Mouse (Mus musculus): ENCODE measurements around the gene Gm7534. TPM values are rescaled to one million over a fixed set of nuclear protein-coding genes. Genes with fewer than 3 reads are reported as not detected.
"Not testable (repeated sequence)": the region's sequence is repeated elsewhere in the genome, so short reads cannot be mapped to it uniquely, and the experiment has no call there.

The Gm7534 gene
- polyA plus RNA-seq, 1 experiment, result not detected

DNA sequence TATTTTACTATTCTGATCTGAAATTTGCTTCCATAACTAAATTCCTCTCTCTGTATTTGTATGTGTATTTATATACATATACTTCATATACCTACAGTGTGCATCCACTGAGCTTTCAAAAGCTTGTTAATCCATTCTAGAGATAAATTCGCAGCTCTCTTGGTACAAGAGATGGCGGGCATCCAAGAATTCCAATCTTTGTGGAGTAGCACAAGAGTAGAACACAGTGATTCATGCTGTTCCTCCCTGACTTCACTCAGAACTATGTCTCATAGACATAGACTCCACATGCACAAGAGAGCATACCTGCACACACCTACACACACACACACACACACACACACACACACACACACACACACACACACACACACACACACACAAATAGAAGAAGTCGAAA is 30.4 kb downstream of the Gm7534 start:
- DNase-seq, result no peak
- TF ChIP-seq POLR2A (IDR thresholded peaks at IDR 0.05; ENCODE audit: borderline replicate concordance, extremely low read depth, low read depth, low read length), result no peak
- TF ChIP-seq CTCF (IDR thresholded peaks at IDR 0.05; ENCODE audit: insufficient read depth, low read length), result no peak
- no peaks in the 10 kb centered on the region for H3K4me1 ChIP-seq (ENCODE audit: control insufficient read depth, insufficient read depth, low read length)
- no peak overlapping the region for H3K4me3 ChIP-seq (replicated peaks; ENCODE audit: extremely low read depth, low read depth, low read length)
- WGBS, result 65% methylated on average over 3 of the region's 3 CpGs

DNA sequence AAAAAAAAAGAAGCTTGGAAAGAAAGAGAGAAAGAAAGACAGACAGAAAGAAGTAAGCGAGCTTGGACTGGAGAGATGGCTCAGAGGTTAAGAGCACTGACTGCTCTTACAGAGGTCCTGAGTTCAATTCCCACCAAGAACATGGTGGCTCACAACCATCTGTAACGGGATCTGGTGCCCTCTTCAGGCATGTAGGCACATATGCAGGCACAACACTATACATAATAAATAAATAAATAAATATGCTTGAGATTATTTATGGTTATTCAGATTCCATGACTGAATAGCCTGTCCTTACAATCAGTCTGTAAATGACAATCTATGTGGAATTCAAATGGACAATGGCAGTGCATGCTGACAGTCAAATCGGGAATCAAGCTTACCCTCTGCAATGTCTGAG is 35.9 kb downstream of the Gm7534 start:
- WGBS, result 94% methylated on average over 3 of the region's 3 CpGs
- DNase-seq, result no peak
- Histone ChIP-seq H3K4me3 (replicated peaks; ENCODE audit: extremely low read depth, low read depth, low read length) (no peak overlapping the region), H3K4me1 (ENCODE audit: control insufficient read depth, insufficient read depth, low read length) (no peaks in the 10 kb centered on the region; the same call in 1 of the 2 replicates)
- TF ChIP-seq CTCF (IDR thresholded peaks at IDR 0.05; ENCODE audit: insufficient read depth, low read length) (no peak), POLR2A (IDR thresholded peaks at IDR 0.05; ENCODE audit: borderline replicate concordance, extremely low read depth, low read depth, low read length) (no peak)

DNA sequence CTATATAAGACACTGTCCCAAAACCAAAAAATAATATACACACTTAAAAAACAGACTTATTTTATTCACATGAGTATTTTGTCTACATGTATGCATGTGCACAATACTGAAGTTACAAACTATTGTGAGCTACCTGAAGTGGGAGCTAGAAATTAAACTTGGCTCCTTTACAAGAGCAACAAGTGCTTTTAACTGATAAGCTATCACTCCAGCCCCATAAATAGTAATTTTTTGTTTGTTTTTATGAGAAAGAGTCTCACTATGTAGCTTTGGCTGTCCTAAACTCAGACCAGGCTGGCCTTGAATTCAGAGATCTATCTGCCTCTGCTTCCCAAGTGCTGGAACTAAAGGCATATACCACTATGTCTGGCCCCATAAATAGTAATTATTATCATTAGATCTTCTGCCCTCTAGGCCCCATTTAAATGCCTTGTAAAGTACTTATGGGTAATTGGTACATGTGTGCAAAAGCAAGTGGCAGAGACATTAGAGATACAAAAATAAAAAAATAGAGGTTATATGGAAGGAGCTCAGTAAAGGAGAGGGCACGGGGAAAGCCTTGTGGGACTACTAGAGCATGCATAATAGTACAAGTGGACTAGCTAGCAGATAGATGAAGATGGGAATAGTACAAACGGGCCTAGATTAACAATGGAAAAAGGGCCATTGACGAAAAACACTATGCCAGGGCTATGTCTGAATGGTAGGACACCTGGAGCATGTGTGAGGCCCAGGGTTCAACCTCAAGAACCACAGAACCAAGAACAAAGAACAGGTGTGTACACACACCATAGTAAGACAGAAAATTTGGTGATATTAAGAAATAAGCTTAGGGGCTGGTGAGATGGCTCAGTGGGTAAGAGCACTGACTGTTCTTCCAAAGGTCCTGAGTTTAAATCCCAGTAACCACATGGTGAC is 37.0 kb downstream of the Gm7534 start:
- TF ChIP-seq CTCF (IDR thresholded peaks at IDR 0.05; ENCODE audit: insufficient read depth, low read length) (no peak), POLR2A (IDR thresholded peaks at IDR 0.05; ENCODE audit: borderline replicate concordance, extremely low read depth, low read depth, low read length) (no peak)
- DNase-seq, result no peak
- Histone ChIP-seq H3K4me1 (ENCODE audit: control insufficient read depth, insufficient read depth, low read length) (no peaks in the 10 kb centered on the region; the same call in 1 of the 2 replicates), H3K4me3 (replicated peaks; ENCODE audit: extremely low read depth, low read depth, low read length) (no peak overlapping the region)
- 83% methylated on average over 3 of the region's 3 CpGs for WGBS

DNA sequence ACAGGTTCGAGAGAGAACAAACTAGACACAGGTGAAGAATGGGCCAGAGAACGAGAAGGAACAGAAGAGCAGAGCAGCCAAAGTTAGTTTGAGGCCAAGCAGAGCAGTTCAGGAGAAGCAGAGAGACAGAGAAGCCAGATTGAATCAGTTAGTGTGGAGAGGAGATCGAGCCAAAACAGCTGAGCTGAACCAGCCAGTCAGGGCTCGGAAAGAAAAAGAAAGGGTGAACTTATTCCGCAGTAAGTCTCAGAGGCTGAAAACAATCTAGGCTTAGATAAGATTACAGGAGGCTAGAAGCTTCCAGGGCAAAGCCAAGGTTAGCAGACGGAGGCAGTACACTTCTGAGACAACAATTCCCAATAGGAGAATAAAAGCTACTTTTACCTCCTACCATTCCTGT is 37.8 kb downstream of the Gm7534 start:
- H3K4me3 ChIP-seq (replicated peaks; ENCODE audit: extremely low read depth, low read depth, low read length), result no peak overlapping the region
- TF ChIP-seq CTCF (IDR thresholded peaks at IDR 0.05; ENCODE audit: insufficient read depth, low read length) (no peak), POLR2A (IDR thresholded peaks at IDR 0.05; ENCODE audit: borderline replicate concordance, extremely low read depth, low read depth, low read length) (peak; percentile 5; the same call in 1 of the 2 replicates)
- WGBS, result 53% methylated on average over 6 of the region's 6 CpGs
- no peaks in the 10 kb centered on the region; the same call in 1 of the 2 replicates for H3K4me1 ChIP-seq (ENCODE audit: control insufficient read depth, insufficient read depth, low read length)
- DNase-seq, result no peak

DNA sequence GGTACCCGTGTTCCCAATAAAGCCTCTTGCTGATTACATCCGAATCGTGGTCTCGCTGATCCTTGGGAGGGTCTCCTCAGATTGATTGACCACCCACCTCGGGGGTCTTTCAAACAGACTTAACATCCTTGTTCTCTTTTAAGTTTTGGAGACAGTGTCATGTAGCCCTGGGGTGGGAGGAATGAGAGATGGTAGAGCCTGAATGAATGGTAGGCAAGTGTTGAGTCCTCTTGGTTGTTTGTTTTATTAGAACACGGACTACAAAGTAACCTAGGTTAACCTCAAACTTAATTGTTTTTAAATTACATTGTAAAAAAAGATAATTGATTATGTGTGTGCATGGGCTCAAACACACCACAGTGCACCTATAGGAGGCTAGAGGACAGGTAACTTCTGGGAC is 38.2 kb downstream of the Gm7534 start:
- H3K4me3 ChIP-seq (replicated peaks; ENCODE audit: extremely low read depth, low read depth, low read length), result no peak overlapping the region
- DNase-seq, result no peak
- TF ChIP-seq CTCF (IDR thresholded peaks at IDR 0.05; ENCODE audit: insufficient read depth, low read length), result no peak
- no peak for TF ChIP-seq POLR2A (IDR thresholded peaks at IDR 0.05; ENCODE audit: borderline replicate concordance, extremely low read depth, low read depth, low read length)
- 76% methylated on average over 6 of the region's 6 CpGs for WGBS
- no peaks in the 10 kb centered on the region; the same call in 1 of the 2 replicates for H3K4me1 ChIP-seq (ENCODE audit: control insufficient read depth, insufficient read depth, low read length)

DNA sequence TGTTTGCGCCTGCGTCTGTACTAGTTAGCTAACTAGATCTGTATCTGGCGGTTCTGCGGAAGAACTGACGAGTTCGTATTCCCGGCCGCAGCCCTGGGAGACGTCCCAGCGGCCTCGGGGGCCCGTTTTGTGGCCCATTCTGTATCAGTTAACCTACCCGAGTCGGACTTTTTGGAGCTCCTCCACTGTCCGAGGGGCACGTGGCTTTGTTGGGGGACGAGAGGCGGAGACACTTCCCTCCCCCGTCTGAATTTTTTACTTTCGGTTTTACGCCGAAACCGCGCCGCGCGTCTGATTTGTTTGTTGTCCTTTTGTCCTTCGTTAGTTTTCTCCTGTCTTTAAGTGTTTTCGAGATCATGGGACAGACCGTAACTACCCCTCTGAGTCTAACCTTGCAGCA is 42.7 kb downstream of the Gm7534 start:
- peak overlapping the region; percentile 58 for H3K4me3 ChIP-seq (replicated peaks; ENCODE audit: extremely low read depth, low read depth, low read length)
- 12% methylated on average over 30 of the region's 30 CpGs for WGBS
- peak; percentile 50; the same call in 1 of the 2 replicates for TF ChIP-seq POLR2A (IDR thresholded peaks at IDR 0.05; ENCODE audit: borderline replicate concordance, extremely low read depth, low read depth, low read length)
- peak; percentile 39 for DNase-seq
- H3K4me1 ChIP-seq (ENCODE audit: control insufficient read depth, insufficient read depth, low read length), result not testable (repeated sequence)

DNA sequence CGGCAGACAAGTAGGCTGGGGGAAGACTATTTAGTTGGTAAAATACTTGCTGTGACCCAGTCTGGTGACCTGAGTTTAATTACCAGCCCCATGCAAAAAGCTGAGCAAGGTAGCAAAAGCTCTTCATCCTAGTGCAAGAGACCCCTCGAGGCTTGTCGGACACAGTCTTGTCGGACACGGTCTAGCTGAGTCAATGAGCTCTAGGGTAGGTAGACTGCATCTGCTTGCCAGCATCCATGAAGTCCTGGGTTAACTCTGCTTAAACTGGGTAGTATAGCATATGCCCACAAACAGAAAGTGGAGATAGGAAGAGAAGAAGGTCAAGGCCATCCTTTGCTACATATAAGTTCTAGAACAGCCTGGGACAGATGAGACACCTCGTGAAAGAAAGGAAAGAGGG is 44.0 kb downstream of the Gm7534 start:
- no peak for TF ChIP-seq CTCF (IDR thresholded peaks at IDR 0.05; ENCODE audit: insufficient read depth, low read length)
- TF ChIP-seq POLR2A (IDR thresholded peaks at IDR 0.05; ENCODE audit: borderline replicate concordance, extremely low read depth, low read depth, low read length), result no peak
- WGBS, result 76% methylated on average over 6 of the region's 6 CpGs
- peaks cover 8% of the 10 kb centered on the region for H3K4me1 ChIP-seq (ENCODE audit: control insufficient read depth, insufficient read depth, low read length)
- H3K4me3 ChIP-seq (replicated peaks; ENCODE audit: extremely low read depth, low read depth, low read length), result no peak overlapping the region
- no peak for DNase-seq

DNA sequence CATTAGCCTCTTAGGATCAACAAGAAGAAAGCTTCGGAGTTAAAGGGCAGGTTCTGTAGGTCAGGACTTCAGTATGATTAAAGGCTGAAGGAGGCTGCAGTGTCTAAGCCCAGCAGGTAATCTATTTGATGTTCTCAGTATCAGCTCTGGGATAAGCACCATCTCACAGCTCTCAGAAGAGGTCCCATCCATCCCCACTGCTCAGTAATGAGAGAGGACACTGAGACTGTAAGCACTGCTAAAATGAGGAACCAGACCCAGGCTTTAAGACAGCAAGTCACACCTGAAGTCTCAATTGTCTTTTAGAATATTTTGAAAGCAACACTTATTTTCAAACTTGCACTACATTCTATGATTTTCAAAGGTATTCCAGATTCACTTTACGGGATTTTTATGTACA is 45.2 kb downstream of the Gm7534 start:
- TF ChIP-seq POLR2A (IDR thresholded peaks at IDR 0.05; ENCODE audit: borderline replicate concordance, extremely low read depth, low read depth, low read length) (no peak), CTCF (IDR thresholded peaks at IDR 0.05; ENCODE audit: insufficient read depth, low read length) (no peak)
- no peak overlapping the region for H3K4me3 ChIP-seq (replicated peaks; ENCODE audit: extremely low read depth, low read depth, low read length)
- H3K4me1 ChIP-seq (ENCODE audit: control insufficient read depth, insufficient read depth, low read length), result peaks cover 8% of the 10 kb centered on the region
- no peak for DNase-seq
- 89% methylated on average over 2 of the region's 2 CpGs for WGBS

DNA sequence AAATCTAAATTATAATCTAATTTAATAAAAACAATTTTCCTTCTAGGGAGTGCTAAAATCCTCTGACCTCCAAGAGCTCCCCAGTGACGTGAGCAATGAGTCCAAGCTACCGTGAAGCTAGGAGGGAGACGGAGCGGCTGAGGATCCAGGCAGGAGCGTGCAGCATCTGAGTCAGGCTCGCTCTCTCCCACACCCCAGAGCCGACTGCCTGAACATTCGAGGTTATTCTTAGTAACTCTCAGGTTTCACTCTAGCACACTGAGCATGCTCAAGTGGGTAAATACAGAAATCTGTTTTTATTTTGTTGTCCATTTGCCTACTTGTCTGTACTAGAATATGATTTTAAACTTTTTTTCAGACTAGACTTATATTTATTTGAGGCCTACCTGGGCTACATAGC is 46.1 kb downstream of the Gm7534 start:
- TF ChIP-seq CTCF (IDR thresholded peaks at IDR 0.05; ENCODE audit: insufficient read depth, low read length) (no peak), POLR2A (IDR thresholded peaks at IDR 0.05; ENCODE audit: borderline replicate concordance, extremely low read depth, low read depth, low read length) (peak; percentile 62; the same call in 1 of the 2 replicates)
- peaks cover 8% of the 10 kb centered on the region for H3K4me1 ChIP-seq (ENCODE audit: control insufficient read depth, insufficient read depth, low read length)

DNA sequence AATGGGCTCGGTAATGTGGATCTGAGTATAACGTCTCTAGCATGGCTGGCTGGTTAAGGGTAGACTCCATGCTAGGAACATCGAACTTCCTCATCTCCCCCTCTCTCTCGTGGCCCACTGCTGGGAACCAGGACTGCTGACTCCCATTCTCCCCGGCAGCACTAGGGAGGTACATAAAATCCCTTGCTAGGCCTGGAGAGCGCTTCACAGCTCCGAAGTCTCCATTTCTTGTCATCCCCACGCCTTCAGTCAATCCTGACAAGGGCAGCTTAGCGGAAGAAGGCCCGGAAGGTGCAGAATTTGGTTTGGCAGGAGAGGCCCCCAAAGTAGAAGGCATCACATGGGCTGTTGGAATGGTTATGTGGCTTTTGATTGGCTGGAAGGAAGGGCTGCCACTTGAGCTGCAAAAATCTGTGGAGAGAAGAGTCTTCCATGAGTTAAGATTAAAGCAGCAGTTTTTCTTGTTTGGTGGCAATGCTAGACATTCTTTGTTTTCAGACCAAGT is 46.8 kb downstream of the Gm7534 start:
- peaks cover 8% of the 10 kb centered on the region for H3K4me1 ChIP-seq (ENCODE audit: control insufficient read depth, insufficient read depth, low read length)
- H3K4me3 ChIP-seq (replicated peaks; ENCODE audit: extremely low read depth, low read depth, low read length), result no peak overlapping the region
- no peak for DNase-seq
- 82% methylated on average over 10 of the region's 10 CpGs for WGBS
- no peak for TF ChIP-seq CTCF (IDR thresholded peaks at IDR 0.05; ENCODE audit: insufficient read depth, low read length)
- TF ChIP-seq POLR2A (IDR thresholded peaks at IDR 0.05; ENCODE audit: borderline replicate concordance, extremely low read depth, low read depth, low read length), result no peak

More for the DNA sequence above, 46.1 kb downstream of the Gm7534 start:
- no peak overlapping the region for H3K4me3 ChIP-seq (replicated peaks; ENCODE audit: extremely low read depth, low read depth, low read length)
- DNase-seq, result no peak
- WGBS, result 62% methylated on average over 8 of the region's 8 CpGs

Data from lung, adult 2 months (tissue).